Mouse (Mus musculus): ENCODE data around the gene Elovl5. TPM values are rescaled to one million over a fixed set of nuclear protein-coding genes. Genes with fewer than 3 reads are reported as not detected.

Gene Elovl5
- polyA plus RNA-seq, 1 experiment from 2014 or later, result 72.7 TPM

- Histone ChIP-seq H3K27me3 (ENCODE audit: insufficient read depth, poor library complexity, severe bottlenecking) (no peaks in the 10 kb centered on the region), H3K4me1 (replicated peaks) (peaks cover 32% of the 10 kb centered on the region), H3K4me3 (no peak overlapping the region), H3K9me3 (no peaks in the 10 kb centered on the region), H3K36me3 (peaks cover 38% of the 10 kb centered on the region), H3K27ac (peak overlapping the region; percentile 53; the same call in 1 of the 2 replicates)
- no peak for DNase-seq (ENCODE audit: low spot score)
- 79% methylated on average over 5 of the region's 5 CpGs for WGBS
Measured at GRCm38 (mm10) chr9:77965287-77965686, 48.1 kb downstream of the Elovl5 start.

- Histone ChIP-seq H3K36me3 (peaks cover 33% of the 10 kb centered on the region), H3K4me1 (replicated peaks) (peaks cover 32% of the 10 kb centered on the region), H3K9me3 (no peaks in the 10 kb centered on the region), H3K27me3 (ENCODE audit: insufficient read depth, poor library complexity, severe bottlenecking) (no peaks in the 10 kb centered on the region), H3K4me3 (no peak overlapping the region), H3K27ac (no peak overlapping the region)
- DNase-seq (ENCODE audit: low spot score), result no peak
- 87% methylated on average over 6 of the region's 6 CpGs for WGBS
Measured at GRCm38 (mm10) chr9:77965768-77966552, 48.8 kb downstream of the Elovl5 start.

- Histone ChIP-seq H3K27me3 (ENCODE audit: insufficient read depth, poor library complexity, severe bottlenecking) (no peaks in the 10 kb centered on the region), H3K27ac (no peak overlapping the region), H3K36me3 (peaks cover 31% of the 10 kb centered on the region), H3K4me3 (no peak overlapping the region), H3K9me3 (no peaks in the 10 kb centered on the region), H3K4me1 (replicated peaks) (peaks cover 32% of the 10 kb centered on the region)
- no peak for DNase-seq (ENCODE audit: low spot score)
- 93% methylated on average over 7 of the region's 7 CpGs for WGBS
Measured at GRCm38 (mm10) chr9:77966861-77967260, 49.7 kb downstream of the Elovl5 start.

GRCm38 (mm10) chr9:77967584-77968163, 50.5 kb downstream of the Elovl5 start:
- Histone ChIP-seq H3K4me1 (replicated peaks) (peaks cover 31% of the 10 kb centered on the region), H3K27ac (no peak overlapping the region), H3K9me3 (no peaks in the 10 kb centered on the region), H3K27me3 (ENCODE audit: insufficient read depth, poor library complexity, severe bottlenecking) (no peaks in the 10 kb centered on the region), H3K36me3 (peaks cover 32% of the 10 kb centered on the region), H3K4me3 (no peak overlapping the region)
- DNase-seq (ENCODE audit: low spot score), result no peak
- WGBS, result 94% methylated on average over 12 of the region's 12 CpGs

GRCm38 (mm10) chr9:77969192-77969953, 52.2 kb downstream of the Elovl5 start:
- DNase-seq (ENCODE audit: low spot score), result no peak
- Histone ChIP-seq H3K36me3 (peaks cover 24% of the 10 kb centered on the region; the same call in 1 of the 2 replicates), H3K4me3 (no peak overlapping the region), H3K9me3 (no peaks in the 10 kb centered on the region), H3K4me1 (replicated peaks) (peaks cover 14% of the 10 kb centered on the region), H3K27me3 (ENCODE audit: insufficient read depth, poor library complexity, severe bottlenecking) (no peaks in the 10 kb centered on the region), H3K27ac (no peak overlapping the region)
- 90% methylated on average over 6 of the region's 6 CpGs for WGBS

- Histone ChIP-seq H3K27me3 (ENCODE audit: insufficient read depth, poor library complexity, severe bottlenecking) (no peaks in the 10 kb centered on the region), H3K4me3 (no peak overlapping the region), H3K27ac (no peak overlapping the region), H3K4me1 (replicated peaks) (no peaks in the 10 kb centered on the region), H3K36me3 (peaks cover 89% of the 10 kb centered on the region), H3K9me3 (no peaks in the 10 kb centered on the region)
- no peak for DNase-seq (ENCODE audit: low spot score)
- 94% methylated on average over 7 of the region's 7 CpGs for WGBS
Measured at GRCm38 (mm10) chr9:77979000-77979399, 61.8 kb downstream of the Elovl5 start.

- no peak overlapping the region for H3K27ac ChIP-seq
Measured at GRCm38 (mm10) chr9:77982616-77983015, 65.5 kb downstream of the Elovl5 start.

GRCm38 (mm10) chr9:77983521-77983920, 66.4 kb downstream of the Elovl5 start:
- no peaks in the 10 kb centered on the region for H3K27me3 ChIP-seq (ENCODE audit: insufficient read depth, poor library complexity, severe bottlenecking)
- no peak overlapping the region for H3K4me3 ChIP-seq
- H3K9me3 ChIP-seq, result no peaks in the 10 kb centered on the region
- 90% methylated on average over 6 of the region's 6 CpGs for WGBS
- peaks cover 72% of the 10 kb centered on the region for H3K36me3 ChIP-seq
- no peak overlapping the region for H3K27ac ChIP-seq
- DNase-seq (ENCODE audit: low spot score), result no peak
- H3K4me1 ChIP-seq (replicated peaks), result no peaks in the 10 kb centered on the region

More at GRCm38 (mm10) chr9:77982616-77983015, 65.5 kb downstream of the Elovl5 start:
- 93% methylated on average over 16 of the region's 16 CpGs for WGBS
- no peak for DNase-seq (ENCODE audit: low spot score)
- Histone ChIP-seq H3K9me3 (no peaks in the 10 kb centered on the region), H3K36me3 (peaks cover 81% of the 10 kb centered on the region), H3K4me3 (no peak overlapping the region), H3K27me3 (ENCODE audit: insufficient read depth, poor library complexity, severe bottlenecking) (no peaks in the 10 kb centered on the region), H3K4me1 (replicated peaks) (no peaks in the 10 kb centered on the region)

- H3K4me3 ChIP-seq, result no peak overlapping the region
- H3K9me3 ChIP-seq, result no peaks in the 10 kb centered on the region
- no peaks in the 10 kb centered on the region for H3K27me3 ChIP-seq (ENCODE audit: insufficient read depth, poor library complexity, severe bottlenecking)
- no peak for DNase-seq (ENCODE audit: low spot score)
- H3K36me3 ChIP-seq, result peaks cover 44% of the 10 kb centered on the region
- peaks cover 8% of the 10 kb centered on the region; the same call in 1 of the 2 replicates for H3K4me1 ChIP-seq (replicated peaks)
- 80% methylated on average over 8 of the region's 8 CpGs for WGBS
- no peak overlapping the region for H3K27ac ChIP-seq
Measured at GRCm38 (mm10) chr9:77986153-77986795, 69.1 kb downstream of the Elovl5 start.

GRCm38 (mm10) chr9:77989626-77990025, 72.5 kb downstream of the Elovl5 start:
- Histone ChIP-seq H3K4me3 (no peak overlapping the region), H3K9me3 (no peaks in the 10 kb centered on the region), H3K27ac (no peak overlapping the region), H3K4me1 (replicated peaks) (peaks cover 8% of the 10 kb centered on the region; the same call in 1 of the 2 replicates), H3K27me3 (ENCODE audit: insufficient read depth, poor library complexity, severe bottlenecking) (no peaks in the 10 kb centered on the region), H3K36me3 (peaks cover 11% of the 10 kb centered on the region)
- DNase-seq (ENCODE audit: low spot score), result no peak
- WGBS, result 58% methylated on average over 8 of the region's 8 CpGs

GRCm38 (mm10) chr9:77990278-77990677, 73.1 kb downstream of the Elovl5 start:
- peaks cover 4% of the 10 kb centered on the region for H3K36me3 ChIP-seq
- WGBS, result 59% methylated on average over 8 of the region's 8 CpGs
- H3K4me3 ChIP-seq, result no peak overlapping the region
- H3K9me3 ChIP-seq, result no peaks in the 10 kb centered on the region
- no peak overlapping the region for H3K27ac ChIP-seq
- no peak for DNase-seq (ENCODE audit: low spot score)
- H3K27me3 ChIP-seq (ENCODE audit: insufficient read depth, poor library complexity, severe bottlenecking), result no peaks in the 10 kb centered on the region
- H3K4me1 ChIP-seq (replicated peaks), result peaks cover 8% of the 10 kb centered on the region; the same call in 1 of the 2 replicates

- H3K27me3 ChIP-seq (ENCODE audit: insufficient read depth, poor library complexity, severe bottlenecking), result no peaks in the 10 kb centered on the region
- 92% methylated on average over 4 of the region's 4 CpGs for WGBS
- no peak overlapping the region for H3K4me3 ChIP-seq
- DNase-seq (ENCODE audit: low spot score), result no peak
- H3K27ac ChIP-seq, result no peak overlapping the region
- no peaks in the 10 kb centered on the region for H3K36me3 ChIP-seq
- H3K9me3 ChIP-seq, result no peaks in the 10 kb centered on the region
- H3K4me1 ChIP-seq (replicated peaks), result peaks cover 8% of the 10 kb centered on the region; the same call in 1 of the 2 replicates
Measured at GRCm38 (mm10) chr9:77991650-77992049, 74.5 kb downstream of the Elovl5 start.
